Mouse (Mus musculus): Measurements from ENCODE around the gene Pik3r1.

GRCm38 (mm10) chr13:101712099-101712498, 55.9 kb downstream of the Pik3r1 start:
- no peak for TF ChIP-seq CTCF (IDR thresholded peaks at IDR 0.05; ENCODE audit: low read depth)
- no peak for TF ChIP-seq EP300 (optimal IDR thresholded peaks at IDR 0.05)
